Mouse (Mus musculus): ENCODE measurements around the gene Rabgap1l. TPM values are rescaled to one million over a fixed set of nuclear protein-coding genes. Genes with fewer than 3 reads are reported as not detected.

Rabgap1l gene
- polyA plus RNA-seq, 1 experiment from 2014 or later = 20.5 TPM

DNA sequence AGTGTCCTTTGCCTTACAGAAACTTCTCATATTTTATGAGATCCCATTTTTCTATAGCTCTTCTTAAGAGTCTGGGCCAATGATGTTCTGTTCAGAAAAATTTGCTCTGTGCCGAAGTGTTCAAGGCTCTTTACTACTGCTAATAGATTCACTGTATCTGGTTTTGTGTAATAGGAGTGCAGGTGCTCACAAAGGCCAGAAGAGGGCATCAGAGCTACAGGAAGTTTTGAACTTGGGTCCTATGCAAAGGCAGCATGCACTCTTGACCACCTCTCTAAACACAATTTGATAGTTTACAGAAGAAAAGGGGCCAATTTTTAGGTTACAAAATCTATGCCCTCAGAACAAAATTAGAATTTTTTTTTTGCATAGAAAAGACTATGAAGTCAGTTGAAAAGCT, 231.6 kb downstream of the Rabgap1l start:
- ATAC-seq (ENCODE audit: low read depth) = no peak
- Histone ChIP-seq H3K36me3 (no peaks in the 10 kb centered on the region), H3K9me3 (no peaks in the 10 kb centered on the region), H3K4me1 (replicated peaks) (no peaks in the 10 kb centered on the region), H3K27me3 (no peaks in the 10 kb centered on the region), H3K27ac (replicated peaks) (no peak overlapping the region), H3K9ac (no peak overlapping the region), H3K4me2 (no peak overlapping the region), H3K4me3 (no peak overlapping the region)
- 76% methylated on average over 1 of the region's 1 CpGs for WGBS

DNA sequence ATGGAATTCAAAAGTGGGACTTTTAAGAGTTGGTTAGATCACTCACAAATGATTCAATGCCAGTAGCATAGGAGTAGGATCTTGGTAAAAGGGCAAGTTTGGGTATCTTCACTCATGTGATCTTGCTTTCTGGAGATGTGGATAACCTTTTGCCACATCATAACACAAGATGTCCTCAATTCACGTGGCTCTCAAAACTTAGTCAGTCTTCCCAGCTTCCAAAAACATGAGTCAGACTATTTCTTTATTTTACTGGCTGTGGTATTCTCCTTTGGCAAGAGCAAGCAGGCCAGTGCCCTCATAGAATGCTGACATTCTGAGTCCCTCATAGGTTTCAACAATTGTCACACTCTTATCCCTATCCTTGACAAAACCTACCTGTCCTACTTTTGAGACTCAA, 242.4 kb downstream of the Rabgap1l start:
- no peak overlapping the region for H3K4me2 ChIP-seq
- H3K9ac ChIP-seq = no peak overlapping the region
- H3K36me3 ChIP-seq = no peaks in the 10 kb centered on the region
- H3K27me3 ChIP-seq = no peaks in the 10 kb centered on the region
- ATAC-seq (ENCODE audit: low read depth) = no peak
- H3K4me1 ChIP-seq (replicated peaks) = peaks cover 9% of the 10 kb centered on the region
- H3K9me3 ChIP-seq = no peaks in the 10 kb centered on the region
- no peak overlapping the region for H3K4me3 ChIP-seq
- no peak overlapping the region for H3K27ac ChIP-seq (replicated peaks)
- WGBS = 79% methylated on average over 1 of the region's 1 CpGs

DNA sequence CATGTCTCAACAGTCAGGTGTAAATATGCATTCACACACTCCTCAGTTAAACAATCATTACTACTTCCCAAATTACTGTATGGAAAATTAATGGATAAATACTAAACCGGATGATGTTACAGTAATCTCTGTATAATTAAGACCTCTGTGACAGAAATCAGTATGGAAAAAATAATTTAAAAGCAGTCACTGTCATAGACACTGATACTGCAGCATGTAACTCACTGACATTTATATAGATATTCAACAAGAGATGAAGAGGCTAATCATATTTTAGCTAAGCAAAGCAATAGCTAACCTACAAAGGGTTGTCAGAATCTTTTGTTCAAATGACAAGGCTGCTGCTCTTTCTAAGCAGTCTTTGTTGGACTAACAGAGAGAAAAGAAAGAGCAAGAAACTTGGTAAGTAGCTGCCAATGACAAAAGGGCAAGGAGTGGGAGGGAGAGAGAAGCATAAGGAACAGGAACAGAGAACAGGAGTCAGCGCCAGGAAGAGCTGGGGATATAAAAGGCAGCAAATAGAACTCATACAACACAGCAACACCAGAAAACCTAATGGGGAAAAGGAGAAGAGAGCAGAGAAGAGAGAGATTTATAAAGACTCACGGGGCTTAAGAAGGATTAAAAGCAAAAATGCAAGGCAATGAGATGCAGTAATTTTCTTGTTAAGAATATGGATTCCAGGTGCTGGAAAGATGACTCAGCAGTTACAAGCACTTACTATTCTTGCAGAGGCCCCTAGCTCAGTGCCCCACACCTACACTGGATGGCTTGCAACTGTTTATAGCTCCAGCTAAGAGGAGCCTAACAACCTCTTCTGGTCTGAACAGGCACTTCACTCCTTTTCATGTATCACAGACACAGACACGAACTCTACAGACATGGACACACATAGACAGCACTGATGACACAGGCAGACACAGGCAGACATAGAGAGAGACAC, 244.8 kb downstream of the Rabgap1l start:
- ATAC-seq (ENCODE audit: low read depth) = peak; percentile 23; the same call in 1 of the 2 replicates
- 45% methylated on average over 4 of the region's 4 CpGs for WGBS
- Histone ChIP-seq H3K4me3 (no peak overlapping the region), H3K36me3 (no peaks in the 10 kb centered on the region), H3K27me3 (no peaks in the 10 kb centered on the region), H3K4me1 (replicated peaks) (peaks cover 9% of the 10 kb centered on the region), H3K27ac (replicated peaks) (peak overlapping the region; percentile 43), H3K9ac (no peak overlapping the region), H3K9me3 (no peaks in the 10 kb centered on the region), H3K4me2 (no peak overlapping the region)

DNA sequence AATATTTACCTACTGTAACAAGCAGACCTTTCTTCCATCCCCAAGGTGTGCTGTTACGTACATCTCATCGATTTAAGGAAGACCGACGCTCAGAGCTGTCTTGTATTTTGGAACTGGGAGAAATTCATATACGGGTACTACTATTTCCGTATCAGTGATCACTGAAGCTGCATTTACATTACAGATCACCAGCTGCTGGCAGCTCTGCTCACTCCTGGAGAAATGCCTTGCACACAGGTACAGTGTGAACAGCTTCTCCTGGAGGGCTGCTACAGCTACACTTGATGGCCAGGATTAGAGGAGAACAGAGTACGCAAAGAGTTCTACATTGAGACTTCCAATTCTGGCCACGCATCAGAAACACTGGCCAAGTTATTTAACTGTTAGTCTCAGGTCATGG, 257.4 kb downstream of the Rabgap1l start:
- Histone ChIP-seq H3K4me1 (replicated peaks) (peaks cover 24% of the 10 kb centered on the region), H3K4me3 (no peak overlapping the region), H3K9me3 (no peaks in the 10 kb centered on the region), H3K27ac (replicated peaks) (peak overlapping the region; percentile 78), H3K27me3 (no peaks in the 10 kb centered on the region), H3K9ac (no peak overlapping the region), H3K36me3 (no peaks in the 10 kb centered on the region), H3K4me2 (no peak overlapping the region)
- ATAC-seq (ENCODE audit: low read depth) = peak; percentile 28; the same call in 1 of the 2 replicates
- WGBS = 82% methylated on average over 8 of the region's 8 CpGs

DNA sequence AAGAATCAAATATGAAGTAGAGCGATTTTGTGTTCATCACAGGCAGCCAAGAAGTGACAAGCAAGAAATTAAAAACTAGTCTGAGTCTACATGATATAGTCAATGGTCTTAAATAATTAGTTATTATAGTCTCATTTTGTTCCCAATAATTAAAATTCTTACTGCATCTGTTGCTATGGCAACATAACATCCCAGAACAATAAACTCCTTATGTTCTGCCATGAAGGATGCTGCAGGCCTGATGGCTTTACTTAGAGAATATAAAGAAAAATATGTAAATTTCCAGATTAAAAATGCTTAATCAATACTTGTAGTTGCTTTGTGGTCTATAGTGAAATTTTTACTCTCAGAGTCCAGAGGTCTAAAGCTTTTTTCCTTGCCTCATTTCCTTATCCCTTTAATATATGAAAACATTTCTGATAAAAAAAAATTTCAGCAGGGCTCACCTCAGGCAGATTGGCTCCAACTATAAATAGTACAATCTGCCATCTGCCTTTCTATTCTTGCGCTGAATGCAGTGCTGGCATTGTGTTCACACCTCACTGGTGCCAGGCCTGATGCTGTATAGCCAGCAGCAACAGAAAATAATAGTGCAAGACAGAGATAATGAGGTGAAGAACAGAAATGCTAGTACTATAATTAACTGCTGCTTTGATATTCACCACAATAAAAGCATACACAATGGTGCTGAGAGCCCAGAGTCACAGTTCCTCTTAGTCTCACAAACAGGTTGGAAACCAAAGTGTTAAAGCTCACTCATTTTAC, 258.3 kb downstream of the Rabgap1l start:
- no peaks in the 10 kb centered on the region for H3K9me3 ChIP-seq
- WGBS = 56% methylated on average over 2 of the region's 2 CpGs
- no peak overlapping the region for H3K4me3 ChIP-seq
- no peak overlapping the region for H3K9ac ChIP-seq
- peak; percentile 88 for ATAC-seq (ENCODE audit: low read depth)
- no peaks in the 10 kb centered on the region for H3K36me3 ChIP-seq
- H3K4me1 ChIP-seq (replicated peaks) = peaks cover 24% of the 10 kb centered on the region
- no peaks in the 10 kb centered on the region for H3K27me3 ChIP-seq
- no peak overlapping the region for H3K4me2 ChIP-seq
- peak overlapping the region; percentile 76 for H3K27ac ChIP-seq (replicated peaks)

DNA sequence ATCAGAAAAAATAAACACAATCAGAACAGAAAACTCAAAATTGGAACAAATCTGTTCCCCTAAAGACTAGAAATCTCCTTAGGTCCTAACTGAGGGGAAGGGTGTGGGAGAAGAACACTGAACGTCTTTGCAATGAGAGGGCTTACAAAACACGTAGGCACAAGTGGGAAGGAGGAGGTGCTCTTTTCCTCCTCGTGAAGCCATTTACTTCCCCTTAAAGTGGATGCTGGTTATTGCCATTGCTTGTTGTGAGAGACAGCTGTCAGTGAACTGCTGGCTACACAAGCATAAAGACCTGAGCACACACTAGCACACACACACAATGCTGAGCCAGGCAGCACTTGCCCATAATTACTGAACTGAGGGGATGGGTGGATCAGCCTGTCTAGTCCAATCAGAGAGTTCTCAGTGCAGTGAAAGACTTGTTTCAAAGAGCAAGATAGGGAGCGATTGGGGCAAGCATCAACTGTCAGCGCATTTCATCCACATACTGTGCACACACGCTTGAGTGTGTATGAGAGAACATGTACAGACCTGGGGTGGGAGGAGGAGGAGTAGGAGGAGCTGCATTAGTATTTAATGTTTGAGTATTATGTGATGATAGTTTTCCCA, 259.7 kb downstream of the Rabgap1l start:
- Histone ChIP-seq H3K4me2 (no peak overlapping the region), H3K27ac (replicated peaks) (peak overlapping the region; percentile 35), H3K4me1 (replicated peaks) (peaks cover 24% of the 10 kb centered on the region), H3K27me3 (no peaks in the 10 kb centered on the region), H3K9ac (no peak overlapping the region), H3K4me3 (no peak overlapping the region), H3K9me3 (no peaks in the 10 kb centered on the region), H3K36me3 (no peaks in the 10 kb centered on the region)
- 58% methylated on average over 6 of the region's 6 CpGs for WGBS
- ATAC-seq (ENCODE audit: low read depth) = no peak

DNA sequence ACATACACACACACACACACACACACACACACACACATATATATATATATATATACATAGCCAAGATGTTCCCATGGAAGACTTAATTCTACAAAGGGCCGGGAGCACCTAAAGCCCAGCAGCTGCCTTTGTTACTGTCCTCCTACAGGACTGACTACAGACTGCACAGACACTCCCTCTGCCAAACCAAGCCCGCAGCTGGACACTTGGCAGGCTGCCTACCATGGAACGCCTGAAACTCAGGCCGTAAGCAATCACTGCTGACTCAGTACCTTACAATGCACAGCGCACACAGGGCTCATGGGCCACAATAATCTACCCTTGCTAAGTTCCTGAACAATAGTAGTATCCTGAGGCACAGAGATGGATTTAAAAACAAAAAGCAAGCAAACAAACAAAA, 261.6 kb downstream of the Rabgap1l start:
- H3K4me2 ChIP-seq = no peak overlapping the region
- H3K36me3 ChIP-seq = no peaks in the 10 kb centered on the region
- H3K9me3 ChIP-seq = no peaks in the 10 kb centered on the region
- ATAC-seq (ENCODE audit: low read depth) = peak; percentile 88
- no peak overlapping the region for H3K9ac ChIP-seq
- H3K27me3 ChIP-seq = no peaks in the 10 kb centered on the region
- no peak overlapping the region for H3K27ac ChIP-seq (replicated peaks)
- H3K4me1 ChIP-seq (replicated peaks) = peaks cover 24% of the 10 kb centered on the region
- no peak overlapping the region for H3K4me3 ChIP-seq
- 23% methylated on average over 5 of the region's 5 CpGs for WGBS

DNA sequence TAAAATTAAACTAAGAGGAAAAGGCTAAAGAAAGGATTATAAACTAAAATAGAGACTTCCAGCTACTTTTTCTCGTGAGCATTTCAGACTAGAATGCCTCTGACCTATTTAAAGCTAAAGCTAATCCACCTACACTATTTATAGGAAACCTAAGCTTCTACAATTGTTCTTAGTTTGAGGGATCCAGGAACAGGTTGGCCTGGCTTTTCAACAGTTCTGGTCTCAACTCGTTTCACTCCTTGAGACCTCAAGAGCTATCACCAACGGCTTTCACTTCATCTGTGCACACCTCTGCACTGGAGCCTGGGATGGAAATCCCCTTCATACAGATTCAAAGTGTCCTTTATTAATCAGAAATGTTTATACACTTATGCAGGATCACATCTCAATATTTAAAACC, 271.1 kb downstream of the Rabgap1l start:
- WGBS = 87% methylated on average over 3 of the region's 3 CpGs
- Histone ChIP-seq H3K9me3 (no peaks in the 10 kb centered on the region), H3K4me1 (replicated peaks) (peaks cover 5% of the 10 kb centered on the region; the same call in 1 of the 2 replicates), H3K27me3 (no peaks in the 10 kb centered on the region), H3K9ac (no peak overlapping the region), H3K4me2 (no peak overlapping the region), H3K36me3 (no peaks in the 10 kb centered on the region), H3K4me3 (no peak overlapping the region), H3K27ac (replicated peaks) (no peak overlapping the region)
- ATAC-seq (ENCODE audit: low read depth) = no peak

DNA sequence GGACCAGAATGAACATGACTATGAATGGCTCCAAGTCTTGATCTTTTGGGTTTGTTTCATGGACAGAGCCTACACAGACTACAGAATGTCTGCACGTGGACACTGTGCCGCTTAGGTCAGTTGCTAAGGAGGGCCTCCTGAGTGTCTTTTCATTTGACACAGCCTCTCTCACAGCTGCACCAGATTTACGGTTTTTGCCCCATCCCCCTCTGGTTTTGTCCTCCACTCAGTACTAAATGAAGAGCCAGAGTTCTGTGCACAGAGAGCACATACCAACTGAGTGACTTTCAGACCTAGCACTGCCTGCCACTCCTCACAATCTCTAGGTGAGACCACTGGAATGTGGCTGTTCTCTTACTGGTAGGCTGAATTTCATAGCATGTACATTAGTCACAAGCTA, 272.3 kb downstream of the Rabgap1l start:
- Histone ChIP-seq H3K4me3 (no peak overlapping the region), H3K9me3 (no peaks in the 10 kb centered on the region), H3K9ac (no peak overlapping the region), H3K4me1 (replicated peaks) (peaks cover 5% of the 10 kb centered on the region; the same call in 1 of the 2 replicates), H3K36me3 (no peaks in the 10 kb centered on the region), H3K27me3 (no peaks in the 10 kb centered on the region), H3K4me2 (no peak overlapping the region), H3K27ac (replicated peaks) (no peak overlapping the region)
- 8% methylated on average over 3 of the region's 3 CpGs for WGBS
- peak; percentile 72 for ATAC-seq (ENCODE audit: low read depth)

DNA sequence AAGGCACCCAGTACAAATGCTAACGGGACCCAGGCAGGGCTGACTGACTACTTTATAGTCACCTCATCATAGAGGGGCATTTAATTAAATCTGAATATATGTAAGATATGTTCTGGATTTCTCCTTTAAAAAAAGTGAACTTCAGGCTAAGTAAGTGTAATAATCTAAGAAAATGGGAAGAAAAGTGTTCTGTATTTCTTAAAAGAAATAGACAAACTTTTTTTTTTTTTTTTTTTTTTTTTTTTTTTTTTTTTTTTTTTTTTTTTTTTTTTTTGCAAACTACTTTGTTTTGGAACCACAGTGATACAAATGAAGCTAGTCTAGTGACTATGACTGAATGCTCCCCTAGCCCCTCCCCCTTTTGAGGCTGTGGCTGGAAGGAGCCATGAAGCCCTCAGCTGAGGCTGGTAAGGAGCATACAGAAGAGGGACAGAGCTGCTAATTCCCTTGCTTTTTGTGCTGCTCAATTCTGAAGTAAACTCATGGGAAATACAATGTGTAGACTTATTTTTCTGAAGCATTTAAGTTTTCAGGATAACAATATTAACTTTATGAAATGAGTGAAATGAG, 273.0 kb downstream of the Rabgap1l start:
- Histone ChIP-seq H3K4me3 (no peak overlapping the region), H3K36me3 (no peaks in the 10 kb centered on the region), H3K27me3 (no peaks in the 10 kb centered on the region), H3K9me3 (no peaks in the 10 kb centered on the region), H3K4me1 (replicated peaks) (peaks cover 5% of the 10 kb centered on the region; the same call in 1 of the 2 replicates), H3K9ac (no peak overlapping the region), H3K27ac (replicated peaks) (no peak overlapping the region), H3K4me2 (no peak overlapping the region)
- 0 out of 2 replicates have a peak, but pooled peaks have one; percentile 53 for ATAC-seq (ENCODE audit: low read depth)
- WGBS = 68% methylated on average over 1 of the region's 1 CpGs

DNA sequence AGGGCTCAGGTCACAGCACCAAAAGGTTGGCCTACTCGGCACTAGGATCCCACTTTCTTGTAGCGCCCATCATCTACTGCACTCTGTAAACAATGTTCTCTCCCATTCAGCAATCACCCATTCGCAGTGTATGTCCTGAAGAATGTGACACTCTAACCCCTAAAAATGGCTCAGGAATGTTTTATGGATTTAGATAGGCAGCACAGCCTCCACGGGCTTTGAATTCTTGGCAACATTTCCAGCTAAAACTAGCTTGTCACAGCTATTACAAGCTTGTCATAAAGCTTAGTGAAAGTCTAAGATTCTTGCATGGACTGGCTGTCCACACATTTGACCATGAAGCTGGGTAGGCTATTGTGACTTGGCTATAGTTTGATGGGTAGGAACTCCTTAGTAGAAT, 274.5 kb downstream of the Rabgap1l start:
- WGBS = 83% methylated on average over 4 of the region's 4 CpGs
- H3K4me2 ChIP-seq = no peak overlapping the region
- peaks cover 5% of the 10 kb centered on the region; the same call in 1 of the 2 replicates for H3K4me1 ChIP-seq (replicated peaks)
- no peak overlapping the region for H3K27ac ChIP-seq (replicated peaks)
- no peak for ATAC-seq (ENCODE audit: low read depth)
- H3K27me3 ChIP-seq = no peaks in the 10 kb centered on the region
- H3K9me3 ChIP-seq = no peaks in the 10 kb centered on the region
- H3K9ac ChIP-seq = no peak overlapping the region
- no peak overlapping the region for H3K4me3 ChIP-seq
- H3K36me3 ChIP-seq = no peaks in the 10 kb centered on the region

DNA sequence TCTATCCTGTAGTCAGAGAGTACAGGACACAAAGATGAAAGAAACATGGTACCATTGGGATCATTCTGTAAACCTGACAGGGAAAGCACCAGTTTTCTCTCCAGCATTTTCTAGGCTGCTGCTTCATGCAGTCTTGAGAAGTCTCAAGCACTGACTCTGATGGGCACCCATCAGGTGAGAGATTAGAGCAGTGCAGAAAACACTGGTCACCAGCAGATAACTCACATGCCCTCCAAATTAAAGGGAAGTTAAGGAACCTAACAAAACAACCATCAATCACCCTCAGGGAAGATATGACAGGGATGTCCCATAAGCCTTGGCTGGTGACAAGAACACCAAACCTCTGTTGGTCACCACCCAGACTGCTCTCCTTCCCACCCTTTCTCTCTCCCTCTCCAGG, 285.2 kb downstream of the Rabgap1l start:
- no peak overlapping the region for H3K27ac ChIP-seq (replicated peaks)
- no peaks in the 10 kb centered on the region for H3K9me3 ChIP-seq
- H3K27me3 ChIP-seq = no peaks in the 10 kb centered on the region
- H3K9ac ChIP-seq = no peak overlapping the region
- no peak for ATAC-seq (ENCODE audit: low read depth)
- H3K36me3 ChIP-seq = no peaks in the 10 kb centered on the region
- no peaks in the 10 kb centered on the region for H3K4me1 ChIP-seq (replicated peaks)
- H3K4me3 ChIP-seq = no peak overlapping the region
- no peak overlapping the region for H3K4me2 ChIP-seq

All from neural tube, embryonic 13.5 days (tissue).